Comparison of ENCODE assay signal across 14 mouse cellular contexts in the genomic region with DNA sequence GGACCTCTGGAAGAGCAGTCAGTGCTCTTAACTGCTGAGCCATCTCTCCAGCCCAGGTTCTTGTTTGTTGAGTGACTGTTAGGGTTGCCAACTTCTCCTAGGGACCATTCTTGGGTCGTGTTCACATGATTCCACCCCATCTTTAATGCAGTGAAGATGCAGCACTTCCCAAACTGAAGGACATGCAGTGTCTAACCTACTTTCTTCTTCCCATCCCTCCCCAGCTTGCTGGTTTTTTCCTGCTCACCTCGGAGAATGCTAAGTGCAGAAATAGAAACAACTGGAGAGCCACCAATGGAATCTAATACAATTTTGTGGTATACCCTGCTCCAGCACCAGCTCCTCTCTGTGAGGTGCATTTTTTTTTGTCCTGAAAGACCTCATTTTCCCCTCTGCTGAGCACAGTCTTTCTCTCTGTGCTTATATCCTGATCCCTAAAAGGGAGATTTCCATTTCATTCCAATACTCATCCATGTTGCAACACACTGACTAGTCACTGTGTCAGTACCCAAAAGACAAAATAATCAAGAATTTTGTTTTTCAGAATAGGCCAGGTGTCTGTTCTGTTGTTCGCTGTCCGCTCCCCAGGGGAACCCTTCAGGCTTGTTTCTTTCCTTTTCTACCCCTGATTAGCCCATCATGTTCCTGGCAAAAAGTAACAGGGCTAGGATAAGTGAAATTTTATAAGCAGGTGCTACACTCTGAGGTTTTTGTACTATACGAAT.
"Had no signal": no experiment of that assay in that cellular context is flagged by ENCODE, and none has a peak within 500 bp of the region (broad histone marks: within the 10 kb centered on the region; RNA-seq: fewer than 3 reads in every experiment).

No protein-coding gene starts in this region.

- H3K4me2 ChIP-seq: liver, embryonic 11.5 days; liver, embryonic 15.5 days; midbrain, embryonic 13.5 days had no signal

- H3K9me3 ChIP-seq: limb, embryonic 10.5 days; liver, embryonic 15.5 days; midbrain, embryonic 13.5 days had no signal

- H3K27me3 ChIP-seq: liver, embryonic 15.5 days; midbrain, embryonic 13.5 days had no signal

- DNase-seq: kidney, postnatal 10 days; kidney, postnatal 4 days; lung, adult 2 months; lung, postnatal 36 days; right cerebral cortex, adult 18-20 months; right cerebral cortex, postnatal 25 days; thymus, postnatal 4 days had no signal

- H3K9ac ChIP-seq: liver, embryonic 15.5 days; midbrain, embryonic 13.5 days had no signal

- H3K4me1 ChIP-seq: limb, embryonic 10.5 days; liver, embryonic 15.5 days had no signal

- H3K4me3 ChIP-seq: layer of hippocampus, adult 2 months; limb, embryonic 10.5 days; liver, embryonic 15.5 days; midbrain, embryonic 13.5 days had no signal

- H3K36me3 ChIP-seq: limb, embryonic 10.5 days; liver, embryonic 15.5 days; midbrain, embryonic 13.5 days had no signal

- ATAC-seq: lung, postnatal 0 days; midbrain, embryonic 13.5 days had no signal

- H3K27ac ChIP-seq: layer of hippocampus, adult 2 months; limb, embryonic 10.5 days; liver, embryonic 15.5 days; midbrain, embryonic 13.5 days; stomach, postnatal 0 days had no signal
